Mouse (Mus musculus) cerebral cortex, adult 2 months (tissue): ENCODE data around the gene Slc35e4.

Source experiments
- WGBS: fragments of 180-500 bp; shearing (Covaris S2); methylation state at CpG from one replicate; pipeline ENCODE4 v1.1.7; 2018; 5-methylcytosine and 5-hydroxymethylcytosine counted together

Gene Slc35e4

GRCm38 (mm10) chr11:3918738-3919137 is 4.3 kb upstream of the Slc35e4 start:
- WGBS, result 27% methylated on average over 1 of the region's 1 CpGs

DNA sequence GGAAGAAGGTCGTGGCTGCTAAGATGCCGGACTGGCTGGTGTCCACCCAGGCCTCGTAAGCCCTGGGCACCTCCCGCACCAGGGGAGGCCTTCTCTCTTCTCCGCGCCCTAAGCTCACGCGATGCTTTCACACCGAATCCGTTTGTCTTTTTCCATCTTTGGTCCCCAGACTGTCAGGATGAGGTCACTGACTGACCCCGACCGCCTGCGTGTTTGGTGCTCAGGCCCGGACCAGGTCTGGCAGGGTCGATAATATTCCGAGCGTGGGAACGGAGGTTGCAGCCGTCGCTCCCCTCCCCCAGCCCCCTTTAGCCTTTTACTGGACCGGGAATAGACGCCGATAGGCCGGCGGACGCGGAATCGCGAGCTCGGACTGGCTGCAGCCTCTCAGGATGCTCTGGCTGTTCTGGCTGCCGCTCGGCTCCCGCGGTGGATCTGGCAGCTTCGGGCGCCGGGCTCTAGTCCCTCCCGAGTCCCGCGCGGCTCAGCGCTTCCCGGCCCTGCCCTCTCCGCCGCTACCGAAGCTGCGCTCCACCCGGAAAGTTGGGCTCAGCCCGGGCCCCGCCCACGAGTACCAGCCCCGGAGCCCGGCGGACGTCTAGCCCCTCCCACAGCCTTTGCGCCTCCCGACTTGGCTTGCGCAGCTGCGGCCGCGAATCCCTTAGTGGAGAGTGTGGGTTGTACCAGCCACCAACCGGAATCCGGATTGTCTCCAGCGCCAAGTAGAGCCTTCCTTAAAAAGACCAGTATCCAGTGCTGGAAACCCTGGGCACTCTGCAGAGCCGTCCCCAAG is 952 bp downstream of the Slc35e4 start:
- WGBS, result under 1% methylated on average over 65 of the region's 65 CpGs

DNA sequence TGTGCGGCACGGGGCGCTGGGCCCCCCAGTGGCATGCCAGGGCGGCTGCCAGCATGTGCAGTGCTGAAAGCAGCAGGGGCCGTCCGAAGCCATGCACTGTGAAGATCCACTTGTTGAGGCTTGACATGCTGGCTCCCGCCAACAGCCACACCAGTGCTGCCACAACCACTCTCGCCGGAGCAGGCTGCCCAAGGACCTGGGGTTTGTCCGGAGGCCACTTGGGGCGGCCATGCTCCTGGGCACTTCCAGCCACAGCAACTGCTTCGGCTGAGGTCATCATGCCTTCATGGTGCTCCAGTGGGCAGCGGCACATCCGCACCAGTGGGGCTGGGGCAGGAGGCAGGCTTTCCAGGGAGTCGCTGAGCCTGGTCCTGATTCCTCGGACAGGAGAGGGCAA is 1.6 kb downstream of the Slc35e4 start:
- WGBS, result 3% methylated on average over 16 of the region's 16 CpGs

DNA sequence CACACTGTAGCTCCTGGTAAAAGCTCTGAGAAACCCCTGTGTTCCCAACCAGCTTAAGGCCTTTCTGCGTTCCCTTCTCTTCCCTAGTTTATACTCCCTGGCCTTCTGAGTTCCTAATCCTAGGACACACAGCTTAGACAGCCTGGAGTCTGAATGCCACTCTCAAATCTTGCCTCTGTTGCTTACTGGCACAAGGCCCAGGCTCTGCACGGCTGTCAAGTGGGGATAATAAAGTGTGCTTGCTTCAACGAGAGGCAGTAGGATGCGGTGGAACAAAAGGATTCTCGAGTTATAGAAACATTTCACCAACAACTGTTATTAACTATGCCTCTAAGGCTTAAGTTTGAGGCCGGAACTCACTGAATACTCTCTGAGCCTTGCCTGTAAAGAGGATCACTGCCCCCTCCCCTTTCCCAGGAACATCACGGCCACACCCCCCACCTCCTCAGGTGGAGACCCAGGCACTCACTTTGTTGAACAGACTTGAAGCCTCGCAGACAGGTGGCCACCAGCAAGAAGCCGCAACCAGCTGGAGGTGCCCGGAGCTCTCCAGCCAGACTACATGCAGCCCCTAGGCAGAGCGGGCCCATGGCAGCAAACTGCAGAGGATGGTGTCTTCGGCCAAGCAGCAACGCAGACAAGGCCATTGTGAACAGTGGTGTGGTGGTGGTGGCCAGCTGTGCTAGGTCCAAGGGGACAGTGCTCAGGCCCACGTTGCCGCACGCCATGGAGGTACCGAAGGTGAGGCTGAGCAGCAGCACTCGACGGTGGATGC is 2.2 kb downstream of the Slc35e4 start:
- WGBS, result 6% methylated on average over 19 of the region's 19 CpGs

GRCm38 (mm10) chr11:3911440-3911839 is 3.0 kb downstream of the Slc35e4 start:
- 51% methylated on average over 6 of the region's 6 CpGs for WGBS

DNA sequence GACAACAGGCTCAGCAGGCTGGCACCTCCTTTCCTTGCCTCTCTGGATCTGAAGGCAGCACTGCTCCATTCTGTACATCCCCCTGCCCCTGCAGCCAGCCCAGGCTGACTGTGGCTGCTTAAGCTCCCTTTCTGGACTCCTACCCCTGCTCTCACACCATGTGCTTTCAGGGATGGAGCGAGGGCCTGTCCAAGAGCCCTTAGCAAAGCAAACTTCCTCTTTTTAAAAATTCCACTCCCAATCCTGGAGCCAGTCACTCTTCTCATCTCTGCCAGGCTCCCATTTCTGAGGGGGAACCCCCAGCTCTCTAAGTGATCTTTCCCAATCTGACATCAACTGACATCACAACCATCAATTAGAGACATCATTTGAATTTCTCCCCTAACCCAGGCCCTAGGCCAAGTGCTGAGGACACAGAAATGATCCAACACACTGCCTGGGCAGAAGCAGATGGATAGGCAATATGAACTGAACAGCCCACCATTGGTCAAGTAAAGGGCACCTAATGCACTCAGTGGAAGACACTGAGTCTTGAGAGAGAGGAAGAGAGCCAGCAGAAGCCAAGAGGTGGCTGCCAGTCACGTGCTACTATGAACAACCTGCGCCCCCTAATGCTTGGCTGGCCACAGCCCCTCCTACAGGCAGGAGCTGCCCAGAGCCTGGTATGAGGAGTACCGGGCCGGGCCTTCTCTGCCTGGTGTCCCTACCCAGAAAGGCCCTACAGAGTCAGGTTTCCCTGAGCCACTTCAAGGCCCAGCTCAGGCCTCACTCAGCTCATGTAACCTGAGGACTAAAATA is 3.8 kb downstream of the Slc35e4 start:
- 33% methylated on average over 5 of the region's 5 CpGs for WGBS

GRCm38 (mm10) chr11:3909236-3909635 is 5.2 kb downstream of the Slc35e4 start:
- 80% methylated on average over 4 of the region's 4 CpGs for WGBS

- 88% methylated on average over 1 of the region's 1 CpGs for WGBS
These were observed 9.0 kb downstream of the Slc35e4 start for GRCm38 (mm10) chr11:3905446-3905845.

DNA sequence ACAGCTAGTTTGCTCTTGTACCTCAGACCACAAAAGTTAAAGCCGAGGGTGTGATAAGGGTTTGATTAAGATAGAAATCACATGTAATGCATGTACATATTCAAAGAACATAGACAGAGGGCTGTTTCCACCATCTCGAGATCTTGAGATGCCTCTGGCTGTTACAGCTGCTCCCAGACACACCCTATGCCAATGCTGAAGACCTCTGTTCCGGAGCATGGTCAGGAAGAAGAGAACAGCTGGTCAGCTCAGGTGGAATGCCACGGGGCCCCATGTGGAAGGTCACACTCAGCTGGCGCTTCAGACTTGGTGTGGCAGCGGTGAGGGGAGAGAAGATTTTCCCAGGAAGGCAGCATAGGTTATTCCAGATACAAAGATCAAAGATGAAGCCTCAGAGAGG is 9.8 kb downstream of the Slc35e4 start:
- 89% methylated on average over 6 of the region's 6 CpGs for WGBS

GRCm38 (mm10) chr11:3903046-3903445 is 11.4 kb downstream of the Slc35e4 start:
- 56% methylated on average over 5 of the region's 5 CpGs for WGBS

- 82% methylated on average over 3 of the region's 3 CpGs for WGBS
These were observed 11.9 kb downstream of the Slc35e4 start for GRCm38 (mm10) chr11:3902516-3902915.

DNA sequence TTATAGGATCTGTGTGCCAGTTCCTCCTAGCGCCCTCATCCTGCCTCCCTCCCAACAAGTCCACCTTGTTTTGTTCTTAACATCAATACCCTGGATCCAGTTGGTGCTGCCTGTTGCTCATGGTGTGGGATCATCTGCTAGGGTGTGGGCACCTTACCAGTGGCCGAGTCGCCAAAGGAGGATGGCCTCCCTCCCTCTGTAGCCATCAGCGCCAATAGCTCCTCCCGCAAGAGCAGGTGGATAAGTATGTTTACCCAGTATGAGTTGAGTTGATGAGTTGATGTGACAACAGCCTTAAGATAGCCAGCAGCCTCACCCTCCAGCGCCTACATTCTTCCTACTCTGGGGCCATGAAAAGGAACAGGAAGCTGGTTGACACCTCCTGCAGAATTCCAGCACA is 14.2 kb downstream of the Slc35e4 start:
- 59% methylated on average over 6 of the region's 6 CpGs for WGBS

- 67% methylated on average over 1 of the region's 1 CpGs for WGBS
These were observed 18.5 kb downstream of the Slc35e4 start for GRCm38 (mm10) chr11:3895933-3896332.

DNA sequence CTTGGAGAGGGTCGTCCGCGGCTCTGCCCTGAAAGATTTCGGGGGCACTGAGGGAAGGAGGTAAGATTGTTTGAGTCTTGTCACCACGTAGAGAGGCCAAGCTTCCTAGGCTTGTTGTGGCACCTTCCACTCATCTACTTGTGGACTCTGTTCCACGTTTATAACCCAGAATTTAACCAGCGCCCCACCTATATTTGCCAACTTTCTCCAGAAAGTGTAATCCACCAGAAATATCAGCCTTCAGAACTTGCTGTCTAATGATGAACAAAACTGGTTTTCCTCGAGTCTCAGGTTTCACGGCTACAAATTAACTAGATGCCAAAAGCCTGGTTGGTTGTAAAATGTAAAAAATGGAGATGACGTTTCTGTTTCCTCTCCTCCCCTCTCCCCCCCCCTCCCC is 19.0 kb downstream of the Slc35e4 start:
- 4% methylated on average over 10 of the region's 10 CpGs for WGBS

DNA sequence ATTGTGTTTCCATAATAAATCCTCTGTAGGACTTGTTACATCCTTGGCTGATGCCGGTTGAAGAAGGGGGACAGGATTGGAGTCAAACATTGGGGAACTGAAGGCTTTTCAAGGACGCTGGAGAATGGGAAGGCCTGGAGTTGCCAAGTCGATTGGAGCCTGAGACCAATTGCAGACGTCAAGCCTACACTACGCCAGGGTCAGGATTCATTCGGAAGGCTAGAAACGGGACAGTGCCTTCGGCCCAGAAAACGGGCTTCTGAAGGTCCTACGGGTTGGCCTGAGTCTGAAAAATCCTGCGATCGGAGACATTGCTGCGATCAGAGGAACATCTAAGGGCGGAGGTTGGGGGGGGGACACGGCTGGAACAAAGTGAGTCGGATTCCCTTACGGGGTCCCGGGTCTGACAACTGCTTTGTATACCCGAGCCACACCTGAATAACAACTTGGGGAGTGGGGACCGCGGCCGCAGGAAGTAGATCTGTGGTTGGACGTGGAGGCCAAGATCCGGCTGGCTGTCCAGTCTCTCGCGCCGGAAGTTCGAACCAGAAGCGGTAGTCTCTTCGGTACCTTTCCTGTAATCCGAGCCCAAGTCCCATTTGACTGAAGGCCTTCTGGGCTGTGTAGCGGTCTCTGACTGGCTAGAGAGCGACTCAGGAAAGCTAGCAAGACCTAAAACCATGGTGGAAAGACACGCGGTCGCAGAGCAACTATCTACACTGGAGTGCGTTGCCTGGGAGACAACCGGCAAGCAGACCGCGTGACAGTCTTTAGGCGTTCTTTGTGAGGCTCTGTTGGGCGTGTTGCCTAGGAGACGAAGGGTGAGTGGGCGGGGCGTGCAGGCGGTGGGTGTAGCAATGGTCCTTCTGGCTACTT is 19.8 kb downstream of the Slc35e4 start, which contains the start of the genes 4921536K21Rik and Dusp18:
Gene 4921536K21Rik, minus strand, starts transcription at position 693 of the 876 bp plus-strand sequence.
Gene Dusp18, plus strand, starts transcription at position 835 of the 876 bp plus-strand sequence.
- WGBS, result 8% methylated on average over 46 of the region's 46 CpGs

- 82% methylated on average over 6 of the region's 6 CpGs for WGBS
These were observed 20.5 kb downstream of the Slc35e4 start for GRCm38 (mm10) chr11:3893970-3894369.

- 73% methylated on average over 5 of the region's 5 CpGs for WGBS
These were observed 27.1 kb downstream of the Slc35e4 start for GRCm38 (mm10) chr11:3887331-3887730.

DNA sequence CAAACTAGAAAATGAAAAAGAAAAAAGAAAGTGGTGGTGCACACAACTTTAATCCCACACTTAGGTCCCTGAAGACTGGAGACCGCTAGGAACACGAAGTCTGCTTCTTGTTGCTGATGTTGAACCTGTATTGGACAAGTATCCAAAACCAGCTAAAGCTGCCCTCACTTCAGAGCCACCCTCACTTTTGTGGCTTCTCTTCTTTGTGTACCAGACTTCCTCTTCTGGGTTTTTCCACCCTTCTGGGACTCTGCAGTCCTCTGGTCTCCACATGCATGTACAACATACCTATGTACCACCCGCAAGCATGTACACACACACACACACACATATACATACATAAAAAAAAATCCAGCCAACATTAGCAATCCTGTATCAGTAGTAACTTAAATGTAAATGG is 30.8 kb downstream of the Slc35e4 start:
- 93% methylated on average over 3 of the region's 3 CpGs for WGBS

DNA sequence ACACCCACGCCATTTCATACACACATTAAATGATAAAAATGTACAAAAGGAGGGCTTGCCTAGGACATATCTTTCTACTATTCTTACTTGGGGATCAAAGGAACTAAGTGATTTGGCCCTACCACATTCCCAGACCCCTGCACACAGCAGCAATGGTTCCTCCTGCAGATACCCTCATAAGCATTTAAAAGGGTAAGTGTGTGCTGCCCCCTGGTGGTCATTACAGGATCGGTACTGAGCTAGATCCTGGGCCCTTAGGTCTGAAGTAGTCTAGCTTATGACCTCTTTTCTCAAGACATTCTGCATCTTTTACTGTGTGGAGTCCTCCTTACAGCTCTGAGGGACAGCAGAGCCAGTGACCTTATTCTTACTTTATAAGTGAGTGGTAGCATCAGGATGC is 34.6 kb downstream of the Slc35e4 start:
- WGBS, result 34% methylated on average over 2 of the region's 2 CpGs

DNA sequence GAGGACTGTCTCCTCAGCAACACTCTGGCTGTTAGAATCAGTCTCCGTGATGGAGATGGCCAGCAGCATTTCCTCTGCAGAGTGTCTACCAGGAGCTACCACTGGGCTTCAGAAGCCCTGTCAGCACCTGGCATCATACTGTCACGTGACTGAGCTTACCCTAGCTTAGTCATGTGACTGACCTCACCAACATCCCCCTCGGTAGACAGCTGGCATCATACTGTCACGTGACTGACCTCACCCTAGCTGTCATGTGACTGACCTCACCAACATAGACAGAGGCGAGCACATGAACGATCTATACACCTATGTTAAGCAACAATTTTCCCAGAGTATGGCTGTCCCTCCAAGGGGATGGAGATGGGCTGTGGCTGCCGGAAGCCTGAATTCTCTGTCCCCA is 35.8 kb downstream of the Slc35e4 start:
- WGBS, result 82% methylated on average over 7 of the region's 7 CpGs

- 63% methylated on average over 6 of the region's 6 CpGs for WGBS
These were observed 38.0 kb downstream of the Slc35e4 start for GRCm38 (mm10) chr11:3876419-3876818.
